Mouse (Mus musculus) G1E (cell line): ENCODE measurements around the gene Hhipl1. TPM values are rescaled to one million over a fixed set of nuclear protein-coding genes. Genes with fewer than 3 reads are reported as not detected.

Source experiments
- ATAC-seq: 2 replicates; pipeline ENCODE4 v1.8.0; 2016; ENCODE audit warnings: mild to moderate bottlenecking; ENCODE audit not compliant: insufficient number of reproducible peaks, poor library complexity, low FRiP score, severe bottlenecking; ENCODE audit errors: extremely low read depth
- DNase-seq: peaks from one replicate; pipeline ENCODE4 v3.0.0; 2012; ENCODE audit warnings: low spot score
- H3K27me3 ChIP-seq: 2 replicates; pipeline ENCODE4 v1.6.1; 2012; ENCODE audit warnings: mild to moderate bottlenecking, low read length, inconsistent platforms; ENCODE audit not compliant: insufficient read depth
- H3K36me3 ChIP-seq: replicated peaks from 2 replicates; pipeline ENCODE3; 2012; ENCODE audit warnings: mild to moderate bottlenecking, inconsistent platforms
- H3K4me1 ChIP-seq: 2 replicates; pipeline ENCODE4 v1.6.1; 2012; ENCODE audit warnings: low read depth, low read length, inconsistent platforms, mixed read lengths; ENCODE audit not compliant: insufficient read depth
- H3K4me3 ChIP-seq: 2 replicates; pipeline ENCODE4 v1.5.1; 2012; ENCODE audit warnings: low read depth, mild to moderate bottlenecking, inconsistent platforms, low read length, moderate library complexity, mixed read lengths
- H3K9me3 ChIP-seq: replicated peaks from 2 replicates; pipeline ENCODE4 v1.6.1; 2012; ENCODE audit warnings: inconsistent platforms
- CTCF ChIP-seq: IDR thresholded peaks from 2 replicates; pipeline ENCODE4 v1.5.1; 2012; ENCODE audit warnings: low read depth, low read length, inconsistent platforms, mixed read lengths
- GATA1 ChIP-seq: IDR thresholded peaks from 2 replicates; pipeline ENCODE4 v1.6.1; 2012; ENCODE audit warnings: borderline replicate concordance, low read length, inconsistent platforms, mixed read lengths
- GATA2 ChIP-seq: IDR thresholded peaks from 2 replicates; pipeline ENCODE4 v1.6.1; 2012; ENCODE audit warnings: low read depth, low read length, inconsistent platforms, borderline replicate concordance
- POLR2AphosphoS5 ChIP-seq: IDR thresholded peaks from 2 replicates; pipeline ENCODE4 v1.6.1; 2012; ENCODE audit warnings: low read depth, low read length, inconsistent platforms; ENCODE audit not compliant: insufficient replicate concordance
- TAL1 ChIP-seq: conservative IDR thresholded peaks from 2 replicates; pipeline ENCODE4 v1.6.1; 2012; ENCODE audit warnings: low read depth, low read length, inconsistent platforms, mixed read lengths
- polyA plus RNA-seq: library from polyadenylated mRNA; stranded (reverse); fragments of >175 nt; gene quantifications from 2 replicates; pipeline ENCODE4 v1.2.3, GENCODE M21; 2012
- total RNA-seq, 2 experiments: library from RNA; stranded (forward) in 1 of 2; stranded (reverse) in 1 of 2; fragments of 200-1000 nt in 1 of 2; fragments of >200 nt in 1 of 2; fragmentation: Nextera tagmentation in 1 of 2; gene quantifications; 2 replicates each; pipeline ENCODE4 v1.2.3; 2014 to 2017

Gene Hhipl1
- total and polyA plus RNA-seq, 3 experiments, result 0.05 TPM; not detected in 2

- Histone ChIP-seq H3K27me3 (no peaks in the 10 kb centered on the region), H3K4me1 (no peaks in the 10 kb centered on the region), H3K4me3 (peak overlapping the region; percentile 1; the same call in 1 of the 2 replicates), H3K36me3 (no peaks in the 10 kb centered on the region), H3K9me3 (peaks cover 95% of the 10 kb centered on the region)
- DNase-seq (no peak), ATAC-seq (no peak)
- TF ChIP-seq CTCF, result no peak
- TF ChIP-seq POLR2AphosphoS5, result no peak
- TF ChIP-seq GATA1, result no peak
- no peak for TF ChIP-seq GATA2
- no peak for TF ChIP-seq TAL1
Observed at GRCm38 (mm10) chr12:108265831-108266619, 40.0 kb upstream of the Hhipl1 start.

GRCm38 (mm10) chr12:108267653-108268052, 38.4 kb upstream of the Hhipl1 start:
- DNase-seq (no peak), ATAC-seq (no peak)
- H3K36me3 ChIP-seq, result no peaks in the 10 kb centered on the region
- no peak overlapping the region for H3K4me3 ChIP-seq
- no peaks in the 10 kb centered on the region for H3K4me1 ChIP-seq
- H3K27me3 ChIP-seq, result no peaks in the 10 kb centered on the region
- peaks cover 95% of the 10 kb centered on the region for H3K9me3 ChIP-seq
- TF ChIP-seq POLR2AphosphoS5 (no peak), TAL1 (no peak), GATA1 (no peak), CTCF (no peak), GATA2 (no peak)

- Histone ChIP-seq H3K36me3 (no peaks in the 10 kb centered on the region), H3K4me3 (no peak overlapping the region), H3K4me1 (no peaks in the 10 kb centered on the region), H3K27me3 (no peaks in the 10 kb centered on the region), H3K9me3 (peaks cover 95% of the 10 kb centered on the region)
- ATAC-seq (no peak), DNase-seq (no peak)
- TF ChIP-seq POLR2AphosphoS5 (no peak), GATA2 (no peak), TAL1 (no peak), CTCF (no peak), GATA1 (no peak)
Observed at GRCm38 (mm10) chr12:108268970-108269369, 37.1 kb upstream of the Hhipl1 start.

- Histone ChIP-seq H3K4me1 (no peaks in the 10 kb centered on the region), H3K36me3 (no peaks in the 10 kb centered on the region), H3K27me3 (no peaks in the 10 kb centered on the region), H3K4me3 (no peak overlapping the region), H3K9me3 (peaks cover 95% of the 10 kb centered on the region)
- no peak for ATAC-seq
- TF ChIP-seq GATA2 (no peak), CTCF (no peak), TAL1 (no peak), GATA1 (no peak), POLR2AphosphoS5 (no peak)
- no peak for DNase-seq
Observed at GRCm38 (mm10) chr12:108269699-108270098, 36.4 kb upstream of the Hhipl1 start.

- no peak overlapping the region; the same call in 1 of the 2 replicates for H3K4me3 ChIP-seq
- ATAC-seq (no peak), DNase-seq (no peak)
- H3K9me3 ChIP-seq, result peaks cover 95% of the 10 kb centered on the region
- no peaks in the 10 kb centered on the region for H3K4me1 ChIP-seq
- no peaks in the 10 kb centered on the region for H3K36me3 ChIP-seq
- no peaks in the 10 kb centered on the region for H3K27me3 ChIP-seq
- TF ChIP-seq TAL1, result no peak
Observed at GRCm38 (mm10) chr12:108270240-108270919, 35.7 kb upstream of the Hhipl1 start.

GRCm38 (mm10) chr12:108271351-108272142, 34.5 kb upstream of the Hhipl1 start:
- ATAC-seq, result no peak
- no peak for TF ChIP-seq GATA2
- TF ChIP-seq CTCF, result no peak
- no peak for TF ChIP-seq GATA1
- TF ChIP-seq POLR2AphosphoS5, result no peak
- no peak for TF ChIP-seq TAL1
- Histone ChIP-seq H3K36me3 (no peaks in the 10 kb centered on the region), H3K9me3 (peaks cover 96% of the 10 kb centered on the region), H3K4me3 (no peak overlapping the region), H3K4me1 (no peaks in the 10 kb centered on the region), H3K27me3 (no peaks in the 10 kb centered on the region)
- no peak for DNase-seq
